Mouse (Mus musculus) brain, embryonic 14.5 days (tissue): ENCODE measurements around the gene Phldb3. TPM values are rescaled to one million over a fixed set of nuclear protein-coding genes. Genes with fewer than 3 reads are reported as not detected.

Experiments used
- DNase-seq: peaks from one replicate; pipeline ENCODE4 v3.0.0-alpha.2; 2011; ENCODE audit warnings: low read depth
- CTCF ChIP-seq: fragments of 200-500 bp; IDR thresholded peaks from 2 replicates; pipeline ENCODE4 v1.5.1; 2012; ENCODE audit warnings: inconsistent platforms, mild to moderate bottlenecking, moderate library complexity, borderline replicate concordance; ENCODE audit not compliant: insufficient read depth, insufficient read length; ENCODE audit errors: extremely low read depth
- POLR2A ChIP-seq: fragments of 200-500 bp; IDR thresholded peaks from 2 replicates; pipeline ENCODE4 v1.6.1; 2012; ENCODE audit warnings: mild to moderate bottlenecking, inconsistent platforms, borderline replicate concordance; ENCODE audit not compliant: poor library complexity, insufficient read depth, insufficient read length, severe bottlenecking; ENCODE audit errors: extremely low read depth
- polyA plus RNA-seq: library from polyadenylated mRNA; depleted of rRNA; stranded (reverse); fragments of >200 nt; gene quantifications from 2 replicates; pipeline ENCODE4 v1.2.3, GENCODE M21; 2012

Phldb3 gene
- polyA plus RNA-seq, 1 experiment: 0.30 TPM

DNA sequence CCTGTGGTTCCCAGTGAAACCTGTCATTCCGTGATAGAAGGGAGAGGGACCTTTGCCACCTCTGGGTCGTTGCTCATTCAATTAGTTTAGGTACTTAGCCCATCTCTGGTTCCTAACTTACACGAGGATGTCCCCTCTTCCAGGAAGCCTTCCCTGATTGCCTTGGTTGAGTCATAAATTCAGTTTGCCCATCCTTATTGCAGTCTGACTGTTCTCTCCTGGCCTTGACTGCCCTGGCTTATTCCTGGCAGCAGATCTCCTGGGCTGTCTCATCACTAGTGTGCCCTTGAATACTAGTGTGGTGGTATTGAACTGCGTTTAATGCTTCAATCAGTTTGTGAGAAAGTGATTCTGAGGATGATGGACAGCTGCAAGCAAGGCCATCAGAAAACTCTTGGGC is 19.1 kb downstream of the Phldb3 start:
- DNase-seq: no peak
- TF ChIP-seq CTCF (no peak), POLR2A (no peak)

DNA sequence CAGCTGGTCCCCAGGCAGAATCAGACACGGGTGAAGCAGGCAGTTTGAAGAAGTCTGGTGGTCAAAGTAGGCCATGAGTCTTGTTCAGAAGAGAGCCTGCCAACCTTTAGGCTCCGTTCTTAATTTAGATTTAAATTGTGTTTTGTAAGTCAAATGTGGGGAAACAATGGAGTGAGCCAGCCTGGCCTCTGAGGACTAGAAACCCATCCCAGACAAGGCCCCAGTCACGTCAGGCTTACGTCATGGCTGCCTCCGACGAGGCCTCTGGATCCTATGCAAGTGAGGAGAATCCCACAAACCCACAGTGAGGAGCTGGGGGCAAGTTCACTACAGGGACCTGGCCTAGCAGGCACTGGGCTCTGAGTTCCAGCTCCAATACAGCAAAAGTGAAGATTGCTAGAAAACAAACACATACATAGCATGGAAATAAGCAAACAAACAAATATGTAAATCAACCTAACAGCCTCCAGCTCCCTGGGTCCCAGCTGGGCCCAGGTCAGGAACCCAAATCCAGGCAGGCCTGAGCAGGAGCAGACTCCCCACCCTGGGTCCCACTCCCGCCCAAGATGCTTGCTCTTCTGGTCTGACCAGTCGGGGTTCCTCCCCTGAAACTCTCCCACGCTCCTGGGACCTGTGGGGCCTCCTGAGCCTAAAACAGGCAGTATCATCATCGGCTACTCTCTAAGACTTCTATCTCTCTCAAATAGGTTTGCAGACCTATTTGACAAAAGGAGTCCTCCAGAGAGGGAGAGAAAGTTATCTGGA is 19.7 kb downstream of the Phldb3 start:
- no peak for DNase-seq
- TF ChIP-seq POLR2A (no peak), CTCF (no peak)

DNA sequence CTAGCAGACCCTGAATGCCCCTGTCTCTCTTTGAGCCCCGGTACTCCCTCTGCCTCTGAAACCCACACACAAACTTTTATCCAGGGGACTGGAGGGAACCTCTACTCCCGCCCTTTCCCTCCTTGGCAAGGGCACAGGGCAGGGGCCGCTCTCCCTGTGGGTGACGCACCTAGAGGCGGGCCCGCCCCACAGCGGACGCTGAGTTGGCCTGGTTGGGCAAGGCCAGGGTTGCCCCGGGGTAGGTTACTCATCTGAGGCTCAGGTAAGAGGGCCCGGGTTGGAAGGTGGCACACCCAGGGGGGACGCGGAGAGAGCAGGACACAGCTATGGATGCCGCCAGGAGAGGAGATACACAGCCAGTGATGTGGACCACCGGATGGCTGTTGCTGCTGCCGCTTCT is 25.7 kb downstream of the Phldb3 start, which contains the start of gene Lypd3:
Gene Lypd3, plus strand, starts transcription at position 287 of the 400 bp plus-strand sequence.
- no peak for DNase-seq
- TF ChIP-seq POLR2A: no peak
- no peak for TF ChIP-seq CTCF

DNA sequence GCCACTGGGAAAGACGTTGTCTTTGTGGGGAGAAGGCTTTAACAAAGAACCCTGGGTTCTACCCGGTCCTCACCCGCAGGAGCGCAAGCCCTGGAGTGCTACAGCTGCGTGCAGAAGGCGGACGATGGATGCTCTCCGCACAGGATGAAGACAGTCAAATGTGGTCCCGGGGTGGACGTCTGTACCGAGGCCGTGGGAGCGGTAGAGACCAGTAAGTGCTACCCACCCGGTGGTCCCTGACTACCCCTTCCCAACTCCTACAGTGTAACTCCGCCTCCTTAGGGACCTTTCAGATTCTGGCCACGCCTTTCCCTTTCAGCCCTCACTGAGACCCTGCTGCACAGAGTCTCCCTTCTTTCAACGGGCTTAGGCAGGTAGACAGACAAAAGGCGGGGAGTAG is 26.5 kb downstream of the Phldb3 start:
- TF ChIP-seq CTCF (no peak), POLR2A (no peak)
- DNase-seq: no peak

DNA sequence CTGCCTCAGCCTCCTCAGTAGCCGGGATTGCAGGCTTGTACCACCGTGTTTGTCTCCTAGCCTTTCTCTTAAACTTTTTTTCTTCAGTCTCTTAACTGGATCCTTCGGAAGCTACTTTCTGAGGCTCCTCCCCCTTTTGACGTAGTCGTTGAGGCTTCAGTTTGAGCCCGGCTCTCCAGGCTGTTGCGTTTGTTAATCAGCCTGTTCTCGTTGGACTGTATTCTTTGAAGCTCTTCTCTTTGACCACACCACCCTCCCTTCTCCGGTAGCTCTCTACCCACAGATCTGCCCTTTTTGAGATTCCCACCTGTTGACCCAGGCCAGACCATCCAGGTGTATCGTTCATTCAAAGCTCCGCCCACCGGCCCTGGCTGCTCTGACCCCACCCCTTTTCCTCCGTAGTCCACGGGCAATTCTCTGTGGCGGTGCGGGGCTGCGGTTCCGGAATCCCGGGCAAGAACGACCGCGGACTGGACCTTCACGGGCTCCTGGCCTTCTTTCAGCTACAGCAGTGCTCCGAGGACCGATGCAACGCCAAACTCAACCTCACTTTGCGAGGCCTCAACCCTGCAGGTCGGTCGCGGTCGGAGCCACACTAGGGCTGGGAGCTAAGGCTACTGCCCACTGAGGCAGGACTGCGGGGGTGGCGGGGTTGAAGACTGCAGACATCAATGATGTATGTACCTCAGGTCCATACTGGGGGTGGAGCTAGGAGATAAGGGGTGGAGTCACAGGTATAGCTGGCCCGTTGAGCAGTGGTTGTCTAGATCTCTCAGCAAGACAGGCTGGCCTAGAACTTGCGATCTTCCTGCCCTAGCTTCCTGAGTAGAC is 27.7 kb downstream of the Phldb3 start:
- peak; percentile 34 for DNase-seq
- TF ChIP-seq CTCF: no peak
- no peak for TF ChIP-seq POLR2A

DNA sequence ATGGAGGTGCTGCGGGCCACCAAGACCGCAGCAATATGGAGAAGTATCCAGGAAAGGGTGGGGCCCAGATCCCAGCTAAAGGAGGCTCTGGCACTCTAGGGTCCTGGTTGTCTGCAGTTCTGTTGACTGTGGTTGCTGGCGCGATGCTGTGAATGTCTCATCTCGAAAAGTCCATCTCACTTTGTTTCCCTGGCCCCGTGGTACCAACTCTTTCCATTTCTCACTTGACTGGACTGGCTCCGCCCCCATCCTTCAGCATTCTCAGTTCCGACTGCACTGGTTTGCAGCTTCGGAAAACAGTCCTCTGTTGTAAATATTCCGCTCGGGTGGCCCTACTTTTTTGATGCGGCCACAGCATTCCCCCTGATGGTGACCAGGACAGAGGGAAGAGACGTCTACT is 29.9 kb downstream of the Phldb3 start:
- no peak for DNase-seq
- no peak for TF ChIP-seq POLR2A
- TF ChIP-seq CTCF: no peak

DNA sequence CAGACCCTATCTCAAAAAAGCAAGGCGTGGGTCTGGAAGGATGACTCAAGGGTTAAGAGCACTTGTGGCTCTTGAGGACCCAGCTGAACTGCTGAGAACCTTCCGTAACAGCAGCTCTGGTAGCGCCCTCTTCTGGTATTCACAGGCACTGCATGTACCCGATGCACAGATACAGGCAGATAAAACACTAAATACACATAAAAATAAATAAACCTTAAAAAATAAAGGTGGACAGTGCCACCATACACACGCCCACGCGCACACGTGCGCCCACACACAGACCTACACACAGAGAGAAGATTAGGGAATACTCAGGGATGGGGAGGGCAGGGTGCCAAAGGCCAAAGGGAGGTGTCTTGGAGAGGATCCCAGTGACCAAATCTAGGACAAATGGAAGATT is 31.9 kb downstream of the Phldb3 start:
- peak; percentile 62 for DNase-seq

DNA sequence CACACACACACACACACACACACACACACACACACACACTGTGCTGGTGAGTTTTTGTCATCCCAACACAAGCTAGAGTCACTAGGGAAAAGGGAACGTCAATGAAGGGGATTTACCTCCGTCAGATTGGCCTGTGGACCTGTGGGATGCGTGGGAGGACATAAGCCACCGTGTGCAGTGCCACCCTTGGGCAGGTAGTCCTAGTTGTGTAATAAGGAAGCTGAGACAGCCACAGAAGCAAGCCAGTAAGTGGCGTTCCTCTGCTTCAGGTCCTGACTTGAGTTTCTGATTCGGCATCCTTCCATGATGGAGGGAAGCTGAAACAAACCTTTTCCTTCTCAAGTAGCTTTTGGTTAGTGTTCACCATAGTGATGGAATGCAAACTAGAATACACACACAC is 33.9 kb downstream of the Phldb3 start:
- no peak for DNase-seq
- TF ChIP-seq POLR2A: no peak
- no peak for TF ChIP-seq CTCF

More for the DNA sequence above, 31.9 kb downstream of the Phldb3 start:
- TF ChIP-seq POLR2A: no peak
- TF ChIP-seq CTCF: peak; percentile 73

DNA sequence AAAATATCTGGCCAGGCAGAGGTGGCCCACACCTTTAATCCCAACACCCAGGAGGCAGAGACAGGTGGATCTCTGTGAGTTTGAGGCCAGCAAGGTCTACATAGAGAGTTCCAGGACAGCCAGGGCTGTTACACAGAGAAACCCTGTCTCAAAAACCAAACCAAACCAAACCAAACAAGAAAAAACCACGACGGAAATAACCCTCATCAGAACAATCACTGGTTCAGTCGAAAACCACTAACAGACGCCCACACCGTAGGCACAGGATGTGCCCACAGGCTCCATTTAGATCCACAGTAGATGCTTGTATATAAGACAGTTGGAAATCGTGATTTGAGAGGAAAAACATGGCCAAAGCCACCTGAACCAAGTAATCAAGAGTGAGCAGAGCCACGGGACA is 34.4 kb downstream of the Phldb3 start:
- TF ChIP-seq POLR2A (no peak), CTCF (no peak)
- no peak for DNase-seq

DNA sequence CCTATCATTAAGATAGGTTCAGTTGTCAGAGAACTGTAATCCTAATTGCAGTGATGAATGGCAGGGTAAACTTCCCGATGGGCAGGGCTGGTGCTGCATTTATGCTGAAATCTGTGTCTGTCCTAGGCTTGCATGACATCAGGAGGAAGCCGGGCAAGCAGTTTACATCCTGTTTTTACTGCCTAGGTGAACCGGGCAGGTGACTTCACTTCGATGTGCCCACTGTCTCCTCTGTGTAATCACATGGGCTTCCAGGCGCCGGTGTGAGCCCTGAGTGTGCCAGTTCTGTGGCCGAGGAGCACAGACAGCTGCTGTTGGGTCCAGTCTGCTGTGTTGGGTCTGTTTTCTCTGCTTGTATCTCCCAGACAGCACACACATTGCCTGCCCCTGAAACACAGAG is 35.9 kb downstream of the Phldb3 start:
- TF ChIP-seq POLR2A (no peak), CTCF (no peak)
- no peak for DNase-seq

DNA sequence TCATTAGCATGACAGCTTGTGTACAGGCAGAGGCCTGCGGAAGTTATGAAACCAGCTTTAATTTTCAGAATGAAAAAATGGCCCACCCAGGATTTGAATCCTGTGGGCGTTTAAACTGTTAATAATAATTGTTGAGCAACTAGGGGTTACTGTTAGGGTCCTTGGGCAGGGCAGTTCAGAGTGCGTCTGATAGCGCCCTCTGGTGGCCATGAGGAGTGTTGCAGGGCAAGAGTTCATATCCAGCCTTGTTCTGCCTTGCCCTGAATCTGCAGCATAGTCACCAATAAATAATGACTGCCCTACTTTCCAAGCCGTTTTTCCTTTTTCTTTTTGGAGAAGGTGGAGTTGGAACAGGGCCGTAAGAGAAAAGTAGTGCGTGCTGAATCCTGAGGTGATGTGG is 43.1 kb downstream of the Phldb3 start:
- peak; percentile 49 for DNase-seq
- TF ChIP-seq CTCF: peak; percentile 89
- no peak for TF ChIP-seq POLR2A
